Mouse (Mus musculus) intestine, embryonic 14.5 days (tissue): ENCODE data around the gene Fgfrl1. TPM values are rescaled to one million over a fixed set of nuclear protein-coding genes. Genes with fewer than 3 reads are reported as not detected.

Experiments used
- ATAC-seq: fragments of 200-750 bp; cut with Nextera tagmentation; replicated peaks from 2 replicates; pipeline ENCODE4 v1.8.0; 2017; ENCODE audit warnings: low read depth, moderate number of reproducible peaks, moderate TSS enrichment, moderate library complexity; ENCODE audit not compliant: low FRiP score, low TSS enrichment
- DNase-seq: peaks from one replicate; pipeline ENCODE4 v3.0.0-alpha.2; 2018; ENCODE audit warnings: low spot score
- H3K27ac ChIP-seq: fragments of 300-500 bp; sonication (generic); 2 replicates; pipeline ENCODE4 v1.5.1; 2014; ENCODE audit warnings: low read depth, mild to moderate bottlenecking, control low read depth
- H3K27me3 ChIP-seq: fragments of 300-500 bp; sonication (generic); replicated peaks from 2 replicates; pipeline ENCODE4 v1.6.1; 2014; ENCODE audit warnings: low read length, control low read depth; ENCODE audit not compliant: control insufficient read depth, insufficient read depth
- H3K36me3 ChIP-seq: fragments of 300-500 bp; sonication (generic); 2 replicates; pipeline ENCODE4 v1.6.1; 2014; ENCODE audit warnings: low read length, control low read depth; ENCODE audit not compliant: control insufficient read depth, insufficient read depth
- H3K4me1 ChIP-seq: fragments of 300-500 bp; sonication (generic); replicated peaks from 2 replicates; pipeline ENCODE4 v1.6.1; 2014; ENCODE audit warnings: low read length, control low read depth, mixed read lengths; ENCODE audit not compliant: control insufficient read depth, insufficient read depth
- H3K4me2 ChIP-seq: fragments of 300-500 bp; sonication (generic); 2 replicates; pipeline ENCODE4 v1.6.1; 2014; ENCODE audit warnings: low read length
- H3K4me3 ChIP-seq: fragments of 300-500 bp; sonication (generic); 2 replicates; pipeline ENCODE4 v1.5.1; 2014; ENCODE audit warnings: low read depth, low read length, control low read depth, mixed read lengths
- H3K9ac ChIP-seq: fragments of 300-500 bp; sonication (generic); 2 replicates; pipeline ENCODE4 v1.6.1; 2014; ENCODE audit warnings: mild to moderate bottlenecking, low read length
- H3K9me3 ChIP-seq: fragments of 300-500 bp; sonication (generic); 2 replicates; pipeline ENCODE4 v1.6.1; 2016; ENCODE audit warnings: low read length, control low read depth; ENCODE audit not compliant: control insufficient read depth
- WGBS: fragments of 180-500 bp; shearing (Covaris S2); extraction: QIAGEN DNeasy Blood & Tissue Kit; methylation state at CpG from one replicate; pipeline ENCODE4 v1.1.7; 2014; 5-methylcytosine and 5-hydroxymethylcytosine counted together
- polyA plus RNA-seq: library from polyadenylated mRNA; unstranded; fragments of >200 nt; fragmentation: Nextera tagmentation; extraction: Ambion mirVana; gene quantifications from 2 replicates; pipeline ENCODE4 v1.2.1, GENCODE M21; 2014

The Fgfrl1 gene
- polyA plus RNA-seq, 1 experiment from 2014 or later = 26.6 TPM

DNA sequence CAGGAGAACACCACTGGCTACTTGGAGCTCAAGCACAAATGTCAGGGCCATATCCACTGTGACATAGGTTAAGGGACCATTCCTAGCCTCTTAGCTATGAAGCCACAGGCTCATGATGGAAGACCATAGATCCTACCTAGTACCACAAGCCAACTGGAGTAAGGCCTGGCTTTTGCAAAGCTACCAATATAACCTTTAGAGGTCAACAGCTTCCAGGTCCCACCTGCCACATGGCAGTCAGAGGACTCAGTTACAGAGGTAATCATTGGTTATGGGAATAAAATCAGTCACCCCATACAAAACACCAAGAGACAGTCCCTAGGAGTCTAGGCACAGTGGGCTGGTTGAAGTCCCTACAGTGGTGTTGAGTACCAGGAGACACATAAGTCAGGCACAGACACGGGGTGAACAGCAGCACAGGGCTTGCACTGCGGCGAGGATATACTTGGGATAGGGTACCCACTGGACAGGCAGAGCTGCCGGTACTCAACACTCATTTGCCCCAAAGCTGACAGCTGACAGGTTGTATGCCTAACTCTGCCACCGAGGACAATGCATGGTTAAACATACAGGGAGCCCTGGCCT, 41.0 kb upstream of the Fgfrl1 start:
- DNase-seq (no peak), ATAC-seq (no peak; the same call in 1 of the 2 replicates)
- peaks cover 76% of the 10 kb centered on the region for H3K36me3 ChIP-seq
- H3K27me3 ChIP-seq = no peaks in the 10 kb centered on the region
- H3K9me3 ChIP-seq = no peaks in the 10 kb centered on the region
- no peak overlapping the region for H3K27ac ChIP-seq
- H3K9ac ChIP-seq = no peak overlapping the region
- no peak overlapping the region for H3K4me3 ChIP-seq
- WGBS = 80% methylated on average over 5 of the region's 5 CpGs
- no peaks in the 10 kb centered on the region for H3K4me1 ChIP-seq
- no peak overlapping the region for H3K4me2 ChIP-seq

DNA sequence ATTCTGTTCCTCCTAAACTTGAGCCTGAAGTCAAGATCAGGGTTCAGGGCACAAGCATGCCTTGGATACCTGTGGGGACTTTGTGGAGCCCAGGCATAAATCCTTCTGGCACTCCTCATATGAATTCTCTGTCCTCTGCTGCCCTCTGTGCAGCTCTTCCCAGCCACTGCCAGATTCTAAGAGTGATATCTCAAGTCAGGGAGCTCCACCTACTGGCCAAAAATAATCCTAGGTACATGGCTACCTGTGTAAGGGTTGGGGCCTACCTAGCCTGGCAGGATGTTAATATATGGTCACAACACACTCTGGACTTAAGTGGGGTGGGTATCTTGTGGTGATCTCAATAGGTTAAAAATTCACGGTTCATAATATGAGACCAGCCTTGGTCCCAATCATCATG, 40.4 kb upstream of the Fgfrl1 start:
- Histone ChIP-seq H3K4me1 (no peaks in the 10 kb centered on the region), H3K4me3 (no peak overlapping the region), H3K9ac (no peak overlapping the region), H3K4me2 (no peak overlapping the region), H3K27ac (no peak overlapping the region), H3K27me3 (no peaks in the 10 kb centered on the region), H3K9me3 (no peaks in the 10 kb centered on the region), H3K36me3 (peaks cover 74% of the 10 kb centered on the region)
- ATAC-seq (peak; percentile 49; the same call in 1 of the 2 replicates), DNase-seq (no peak)
- WGBS = 59% methylated on average over 1 of the region's 1 CpGs

DNA sequence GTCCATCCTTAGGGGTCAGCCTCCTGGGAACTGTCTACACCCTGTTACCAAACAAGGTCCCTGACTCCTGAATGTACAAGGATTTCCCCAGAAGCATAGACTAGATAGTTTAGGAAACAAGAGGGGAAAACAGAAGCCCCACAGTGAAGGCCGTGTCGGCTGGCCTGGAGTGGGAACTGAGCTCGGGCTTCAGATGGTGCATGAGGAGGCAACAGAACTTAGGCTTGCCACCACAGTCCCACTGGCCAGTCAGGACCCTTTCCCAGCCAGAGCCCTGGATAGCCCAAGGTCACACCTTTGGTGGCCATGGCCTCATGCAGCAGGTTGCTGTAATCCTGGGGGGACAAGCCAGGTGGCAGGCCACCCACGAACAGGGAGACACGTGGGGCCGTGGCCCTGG, 38.8 kb upstream of the Fgfrl1 start:
- no peaks in the 10 kb centered on the region for H3K27me3 ChIP-seq
- H3K27ac ChIP-seq = no peak overlapping the region
- WGBS = 89% methylated on average over 6 of the region's 6 CpGs

DNA sequence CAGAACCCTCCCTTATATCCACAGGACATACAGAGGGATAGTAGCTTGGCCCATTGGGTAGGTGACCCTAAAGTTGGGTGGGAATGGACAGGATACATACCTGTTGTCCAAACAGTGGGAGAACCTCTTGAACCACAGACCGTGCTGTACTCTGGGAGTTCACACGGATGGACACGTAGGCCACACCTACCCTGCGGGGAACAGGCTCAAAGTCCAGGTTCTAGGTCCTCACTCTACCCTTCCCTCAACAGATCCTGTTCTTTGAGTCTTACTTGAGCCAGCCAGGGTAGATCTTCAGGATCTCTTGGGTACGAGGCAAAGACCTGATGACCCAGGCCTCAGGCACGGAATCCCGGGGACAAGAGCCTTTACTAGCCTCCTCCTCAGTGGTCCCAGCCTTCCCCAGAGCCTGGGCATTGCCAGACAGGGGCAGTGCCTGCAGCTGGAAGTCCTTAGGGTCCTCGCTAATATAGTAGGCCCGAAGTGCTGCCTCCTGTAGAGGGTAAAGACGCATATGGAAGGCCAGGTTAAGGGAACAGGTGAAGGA, 37.7 kb upstream of the Fgfrl1 start:
- Histone ChIP-seq H3K4me2 (no peak overlapping the region), H3K27me3 (no peaks in the 10 kb centered on the region), H3K27ac (no peak overlapping the region), H3K4me3 (no peak overlapping the region), H3K4me1 (peaks cover 1% of the 10 kb centered on the region; the same call in 1 of the 2 replicates), H3K9ac (no peak overlapping the region), H3K9me3 (no peaks in the 10 kb centered on the region), H3K36me3 (peaks cover 58% of the 10 kb centered on the region)
- 95% methylated on average over 10 of the region's 10 CpGs for WGBS
- no peak for ATAC-seq
- no peak for DNase-seq

More for the DNA sequence above, 38.8 kb upstream of the Fgfrl1 start:
- DNase-seq (no peak), ATAC-seq (no peak)
- H3K4me2 ChIP-seq = no peak overlapping the region
- H3K9me3 ChIP-seq = no peaks in the 10 kb centered on the region
- H3K36me3 ChIP-seq = peaks cover 70% of the 10 kb centered on the region
- no peaks in the 10 kb centered on the region for H3K4me1 ChIP-seq
- no peak overlapping the region for H3K4me3 ChIP-seq
- no peak overlapping the region for H3K9ac ChIP-seq

DNA sequence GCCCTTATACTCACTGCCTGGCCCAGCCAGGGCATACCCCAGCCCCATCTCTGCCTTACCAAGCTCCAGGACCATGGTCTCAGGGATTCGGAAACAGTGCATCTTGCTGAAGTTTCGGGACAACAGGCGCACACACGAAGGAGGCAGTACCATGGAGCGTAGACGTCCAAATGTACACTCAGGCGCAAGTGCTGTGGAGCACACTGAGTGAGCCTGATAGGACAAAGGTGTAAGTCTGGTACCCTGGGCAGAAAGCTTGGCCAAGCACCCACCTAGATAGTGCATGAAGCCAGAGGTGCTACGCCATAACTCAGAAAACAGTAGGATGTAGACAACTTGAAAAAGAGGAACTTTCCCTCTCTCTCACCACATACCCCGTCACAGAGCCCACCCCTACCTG, 36.8 kb upstream of the Fgfrl1 start:
- Histone ChIP-seq H3K27me3 (no peaks in the 10 kb centered on the region), H3K9me3 (no peaks in the 10 kb centered on the region), H3K4me1 (peaks cover 5% of the 10 kb centered on the region), H3K36me3 (peaks cover 55% of the 10 kb centered on the region), H3K27ac (no peak overlapping the region), H3K9ac (no peak overlapping the region), H3K4me3 (no peak overlapping the region), H3K4me2 (no peak overlapping the region)
- ATAC-seq = no peak
- DNase-seq = no peak
- 92% methylated on average over 9 of the region's 9 CpGs for WGBS

DNA sequence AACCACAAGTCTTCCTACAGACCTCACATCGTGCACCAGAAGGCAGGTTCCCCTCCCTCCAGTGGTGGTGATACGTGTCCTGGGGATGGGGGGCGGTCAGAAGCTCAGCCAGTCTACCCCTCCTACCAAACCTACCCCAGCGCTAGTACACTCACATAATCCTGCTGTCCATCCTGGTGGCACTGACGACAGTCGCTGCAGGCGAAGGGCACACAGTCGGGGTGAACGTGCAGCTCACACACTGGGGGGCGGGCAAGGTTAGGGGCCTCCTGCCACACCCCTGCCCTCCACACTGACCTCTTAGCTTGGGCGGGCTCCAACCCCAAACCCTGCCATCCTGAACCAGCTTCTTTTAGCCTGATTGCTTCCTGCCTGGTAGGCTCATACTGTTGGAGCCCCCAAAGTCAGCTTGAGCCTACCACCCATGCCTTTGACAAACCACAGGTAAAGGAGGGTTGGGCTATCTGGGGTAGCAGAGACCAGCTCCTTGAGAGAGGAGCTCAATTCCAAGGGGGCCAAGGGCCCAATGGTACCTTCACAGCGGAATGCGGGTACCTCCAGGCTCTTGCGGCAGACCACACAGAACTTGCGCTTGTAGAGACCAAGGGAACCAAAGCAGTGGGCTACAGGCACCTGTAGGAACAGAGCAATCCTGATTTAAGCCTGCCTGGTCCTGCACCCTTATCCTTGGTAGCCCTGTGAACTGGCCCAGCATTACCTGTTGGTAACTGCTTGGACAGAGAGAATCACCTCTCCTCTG, 36.1 kb upstream of the Fgfrl1 start:
- Histone ChIP-seq H3K27ac (no peak overlapping the region), H3K4me2 (no peak overlapping the region), H3K36me3 (peaks cover 51% of the 10 kb centered on the region), H3K4me3 (no peak overlapping the region), H3K27me3 (no peaks in the 10 kb centered on the region), H3K9ac (no peak overlapping the region), H3K9me3 (no peaks in the 10 kb centered on the region), H3K4me1 (peaks cover 5% of the 10 kb centered on the region)
- WGBS = 92% methylated on average over 15 of the region's 15 CpGs
- ATAC-seq (no peak), DNase-seq (peak; percentile 38)

DNA sequence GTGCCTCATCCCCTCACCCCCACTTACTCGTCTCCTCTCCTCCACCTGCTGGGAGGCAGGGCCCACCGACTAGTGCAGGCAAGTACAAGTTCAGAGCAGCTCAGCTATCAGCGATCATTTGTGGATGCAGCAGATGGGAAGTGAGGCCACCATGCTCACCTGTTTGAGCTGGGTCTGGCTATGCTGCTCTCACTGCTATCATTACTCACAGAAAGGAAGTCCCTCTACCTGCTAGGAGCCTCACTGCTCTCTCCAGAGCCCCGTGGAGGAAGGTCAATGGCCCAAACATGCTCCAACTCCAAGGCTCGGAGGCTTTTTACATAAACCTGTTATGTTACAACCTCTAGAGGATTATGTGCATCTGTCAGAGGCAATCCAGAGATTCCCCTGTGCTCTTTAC, 34.8 kb upstream of the Fgfrl1 start:
- Histone ChIP-seq H3K9me3 (no peaks in the 10 kb centered on the region), H3K27ac (no peak overlapping the region), H3K4me2 (no peak overlapping the region), H3K27me3 (no peaks in the 10 kb centered on the region), H3K4me1 (peaks cover 5% of the 10 kb centered on the region), H3K9ac (no peak overlapping the region), H3K4me3 (no peak overlapping the region), H3K36me3 (peaks cover 49% of the 10 kb centered on the region)
- no peak for ATAC-seq
- no peak for DNase-seq
- 77% methylated on average over 5 of the region's 5 CpGs for WGBS

DNA sequence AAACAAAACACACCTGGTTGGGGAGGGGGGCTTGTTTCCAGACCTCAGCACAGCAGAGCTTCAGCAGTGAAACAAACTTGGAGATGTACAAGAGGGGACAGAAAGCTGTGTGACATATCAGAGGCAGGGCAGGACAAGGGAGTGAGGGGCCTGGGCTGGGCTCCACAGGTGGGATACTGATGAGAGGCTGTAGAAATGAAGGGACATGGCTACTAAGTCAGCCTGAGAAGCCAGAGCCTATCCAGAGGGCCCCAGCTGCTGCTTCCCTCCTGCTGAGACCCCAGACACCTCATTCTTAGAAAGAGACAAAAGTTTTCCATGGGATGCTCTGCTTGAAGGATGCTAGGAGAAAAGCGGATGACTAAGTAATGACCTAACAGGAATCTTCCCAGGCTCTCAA, 33.6 kb upstream of the Fgfrl1 start:
- peaks cover 37% of the 10 kb centered on the region for H3K36me3 ChIP-seq
- H3K27ac ChIP-seq = no peak overlapping the region
- DNase-seq = no peak
- no peak overlapping the region for H3K4me2 ChIP-seq
- H3K4me1 ChIP-seq = peaks cover 5% of the 10 kb centered on the region
- no peak overlapping the region for H3K4me3 ChIP-seq
- H3K27me3 ChIP-seq = no peaks in the 10 kb centered on the region
- no peaks in the 10 kb centered on the region for H3K9me3 ChIP-seq
- no peak overlapping the region for H3K9ac ChIP-seq
- 95% methylated on average over 1 of the region's 1 CpGs for WGBS
- no peak for ATAC-seq
